Mouse (Mus musculus) large intestine, adult 2 months (tissue): ENCODE data around the gene Btbd35f30. TPM values are rescaled to one million over a fixed set of nuclear protein-coding genes. Genes with fewer than 3 reads are reported as not detected.
"Not testable (repeated sequence)": the region's sequence is repeated elsewhere in the genome, so short reads cannot be mapped to it uniquely, and the experiment has no call there.

ENCODE experiments used
- DNase-seq: peaks from one replicate; pipeline ENCODE4 v3.0.0-alpha.2; 2012; ENCODE audit warnings: low read depth, low spot score
- WGBS: fragments of 180-500 bp; shearing (Covaris S2); methylation state at CpG from one replicate; pipeline ENCODE4 v1.1.7; 2018; 5-methylcytosine and 5-hydroxymethylcytosine counted together
- polyA plus RNA-seq: library from polyadenylated mRNA; depleted of rRNA; stranded (reverse); fragments of >200 nt; gene quantifications from 2 replicates; pipeline ENCODE4 v1.2.3, GENCODE M21; 2012; rRNA removed

Gene Btbd35f30
- not detected in 2 replicates for polyA plus RNA-seq

DNA sequence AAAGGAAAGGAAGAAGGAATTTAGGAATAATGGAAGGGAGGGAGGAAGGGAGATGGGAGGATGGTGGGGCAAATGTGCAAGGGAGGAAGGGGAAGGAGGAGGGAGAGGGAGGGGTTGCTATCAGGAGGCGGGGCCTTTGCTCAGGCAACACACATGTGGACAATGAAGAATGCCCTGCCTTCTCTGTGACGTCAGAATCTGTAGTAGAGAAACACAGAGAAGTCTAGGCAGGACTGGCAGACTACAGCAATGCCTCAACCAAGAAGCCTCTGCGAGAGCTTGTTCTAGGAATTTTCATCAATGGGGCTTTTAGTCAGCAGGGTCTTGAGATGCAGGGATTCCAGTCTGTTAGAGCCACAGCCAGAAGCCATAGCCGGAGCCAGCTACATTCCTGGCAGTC, at the start of gene Btbd35f30:
Btbd35f30 (plus strand) TSS at position 301 of the 400 bp plus-strand sequence.
- not testable (repeated sequence) for DNase-seq
- no CpG with 5 or more reads among the region's 4 CpGs for WGBS

GRCm38 (mm10) chrX:32941468-32941867, 47.0 kb downstream of the Btbd35f30 start, which contains the start of gene Gm21789:
Gene Gm21789 (plus strand): TSS chrX:32941768.
- no CpG with 5 or more reads among the region's 1 CpGs for WGBS
- DNase-seq = not testable (repeated sequence)

Other genes with a start within 250 kb of the Btbd35f30 start
- gene Gm5926, start 243.9 kb upstream of the Btbd35f30 start, polyA plus RNA-seq = not detected in 2 replicates
- not detected in 2 replicates for gene Btbd35f21, start 168.5 kb upstream of the Btbd35f30 start, polyA plus RNA-seq
- not detected in 2 replicates for gene Gm21789, start 47.1 kb downstream of the Btbd35f30 start, polyA plus RNA-seq
- not detected in 2 replicates for gene Btbd35f5, start 79.3 kb downstream of the Btbd35f30 start, polyA plus RNA-seq